Mouse (Mus musculus): ENCODE measurements around the gene Lmx1a. TPM values are rescaled to one million over a fixed set of nuclear protein-coding genes. Genes with fewer than 3 reads are reported as not detected.

The Lmx1a gene
- total RNA-seq, 1 experiment from 2014 or later = not detected

GRCm38 (mm10) chr1:167888120-167888519, 199.1 kb downstream of the Lmx1a start:
- DNase-seq = no peak

GRCm38 (mm10) chr1:167888816-167889215, 199.8 kb downstream of the Lmx1a start:
- DNase-seq = no peak

- DNase-seq = peak; percentile 34
Observed at GRCm38 (mm10) chr1:167896234-167896633, 207.2 kb downstream of the Lmx1a start.

Other genes with a start within 250 kb of the Lmx1a start
- 0.30 TPM in 1 of 2 replicates, not detected in the other for gene Lrrc52, start 222.5 kb upstream of the Lmx1a start, total RNA-seq (2021)
- gene Rxrg, start 90.9 kb upstream of the Lmx1a start, total RNA-seq (2021) = 14.8 and 15.8 TPM in 2 replicates